Mouse (Mus musculus): ENCODE data around the gene Rps6ka1. TPM values are rescaled to one million over a fixed set of nuclear protein-coding genes. Genes with fewer than 3 reads are reported as not detected.
"Not testable (repeated sequence)": the region's sequence is repeated elsewhere in the genome, so short reads cannot be mapped to it uniquely, and the experiment has no call there.

Gene Rps6ka1
- total and polyA plus RNA-seq, 2 experiments from 2014 or later = 20.4 to 30.9 TPM

DNA sequence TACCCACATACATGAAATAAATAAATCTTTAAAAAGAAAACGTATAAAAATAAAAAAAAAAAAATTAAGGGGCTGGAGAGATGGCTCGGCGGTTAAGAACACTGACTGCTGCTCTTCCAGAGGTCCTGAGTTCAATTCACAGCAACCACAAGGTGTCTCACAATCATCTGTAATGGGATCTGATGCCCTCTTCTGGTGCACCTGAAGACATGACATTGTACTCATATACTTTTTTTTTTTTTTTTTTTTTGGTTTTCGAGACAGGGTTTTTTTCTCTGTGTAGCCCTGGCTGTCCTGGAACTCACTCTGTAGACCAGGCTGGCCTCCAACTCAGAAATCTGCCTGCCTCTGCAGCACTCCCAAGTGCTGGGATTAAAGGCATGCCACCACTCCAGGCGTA lies 18.7 kb upstream of the Rps6ka1 start:
- not testable (repeated sequence) for H3K4me1 ChIP-seq (ENCODE audit: insufficient read depth, low read length); H3K4me2 ChIP-seq (ENCODE audit: low read depth, low read length, poor library complexity, severe bottlenecking); H3K27ac ChIP-seq (ENCODE audit: low read depth, low read length); DNase-seq (ENCODE audit: low spot score); H3K36me3 ChIP-seq (ENCODE audit: insufficient read depth, low read length); H3K4me3 ChIP-seq (ENCODE audit: low read depth, low read length); H3K9ac ChIP-seq (replicated peaks; ENCODE audit: low read length, poor library complexity, severe bottlenecking); H3K27me3 ChIP-seq (ENCODE audit: insufficient read depth, low read length); H3K9me3 ChIP-seq (ENCODE audit: low read length); ATAC-seq (ENCODE audit: low FRiP score)
- WGBS = 92% methylated on average over 5 of the region's 5 CpGs
- TF ChIP-seq CTCF (IDR thresholded peaks at IDR 0.05) = peak; percentile 23; the same call in 1 of the 2 replicates

DNA sequence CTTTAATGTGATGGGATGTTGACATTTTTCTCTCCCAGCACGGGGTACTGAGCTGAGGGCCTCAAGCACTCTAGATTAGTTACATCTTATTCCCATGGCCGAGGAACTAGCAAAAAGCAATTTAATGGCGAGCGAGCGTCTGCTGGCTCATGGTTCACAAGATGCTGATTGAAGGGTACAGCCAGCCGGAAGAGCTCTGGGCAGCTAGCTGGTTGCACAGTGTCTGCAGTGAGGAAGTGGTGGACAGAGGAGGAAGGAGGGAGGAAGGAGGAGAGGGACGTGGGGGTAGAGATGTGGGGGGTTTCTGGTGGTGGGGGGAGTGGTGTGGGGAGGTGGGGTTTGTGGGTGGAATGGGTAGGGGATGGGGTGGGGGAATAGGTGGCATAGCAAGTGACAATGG lies 17.6 kb upstream of the Rps6ka1 start:
- Histone ChIP-seq H3K27me3 (ENCODE audit: insufficient read depth, low read length) (no peaks in the 10 kb centered on the region), H3K27ac (ENCODE audit: low read depth, low read length) (no peak overlapping the region), H3K9me3 (ENCODE audit: low read length) (no peaks in the 10 kb centered on the region), H3K4me1 (ENCODE audit: insufficient read depth, low read length) (no peaks in the 10 kb centered on the region), H3K4me2 (ENCODE audit: low read depth, low read length, poor library complexity, severe bottlenecking) (no peak overlapping the region), H3K36me3 (ENCODE audit: insufficient read depth, low read length) (no peaks in the 10 kb centered on the region), H3K9ac (replicated peaks; ENCODE audit: low read length, poor library complexity, severe bottlenecking) (no peak overlapping the region), H3K4me3 (ENCODE audit: low read depth, low read length) (no peak overlapping the region)
- ATAC-seq (ENCODE audit: low FRiP score) = no peak
- WGBS = 76% methylated on average over 7 of the region's 7 CpGs
- no peak for DNase-seq (ENCODE audit: low spot score)
- no peak for TF ChIP-seq CTCF (IDR thresholded peaks at IDR 0.05)

DNA sequence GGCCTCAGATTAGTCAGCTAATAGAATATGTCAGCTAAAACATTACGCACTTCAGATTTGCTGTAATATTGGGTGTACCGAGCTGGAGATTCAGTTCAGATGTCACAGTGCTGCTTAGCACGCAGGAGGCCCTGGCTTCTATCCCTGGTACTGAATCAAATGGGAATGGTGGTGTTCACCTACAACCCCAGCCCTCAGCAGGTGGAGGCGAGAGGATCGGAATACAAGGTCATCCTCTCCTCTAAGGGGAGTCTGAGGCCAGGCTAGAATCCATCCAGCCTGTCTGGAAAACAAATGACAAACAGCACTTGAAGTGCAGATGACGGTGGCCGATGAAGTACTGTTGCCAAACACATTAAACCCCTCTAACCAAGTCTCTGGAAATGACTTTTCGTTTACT lies 16.7 kb upstream of the Rps6ka1 start:
- H3K27me3 ChIP-seq (ENCODE audit: insufficient read depth, low read length) = no peaks in the 10 kb centered on the region
- ATAC-seq (ENCODE audit: low FRiP score) (no peak), DNase-seq (ENCODE audit: low spot score) (no peak)
- H3K4me2 ChIP-seq (ENCODE audit: low read depth, low read length, poor library complexity, severe bottlenecking) = no peak overlapping the region
- H3K9ac ChIP-seq (replicated peaks; ENCODE audit: low read length, poor library complexity, severe bottlenecking) = no peak overlapping the region
- no peaks in the 10 kb centered on the region for H3K9me3 ChIP-seq (ENCODE audit: low read length)
- no peak overlapping the region for H3K4me3 ChIP-seq (ENCODE audit: low read depth, low read length)
- H3K4me1 ChIP-seq (ENCODE audit: insufficient read depth, low read length) = no peaks in the 10 kb centered on the region
- WGBS = 81% methylated on average over 8 of the region's 8 CpGs
- H3K36me3 ChIP-seq (ENCODE audit: insufficient read depth, low read length) = no peaks in the 10 kb centered on the region
- no peak for TF ChIP-seq CTCF (IDR thresholded peaks at IDR 0.05)
- H3K27ac ChIP-seq (ENCODE audit: low read depth, low read length) = no peak overlapping the region

DNA sequence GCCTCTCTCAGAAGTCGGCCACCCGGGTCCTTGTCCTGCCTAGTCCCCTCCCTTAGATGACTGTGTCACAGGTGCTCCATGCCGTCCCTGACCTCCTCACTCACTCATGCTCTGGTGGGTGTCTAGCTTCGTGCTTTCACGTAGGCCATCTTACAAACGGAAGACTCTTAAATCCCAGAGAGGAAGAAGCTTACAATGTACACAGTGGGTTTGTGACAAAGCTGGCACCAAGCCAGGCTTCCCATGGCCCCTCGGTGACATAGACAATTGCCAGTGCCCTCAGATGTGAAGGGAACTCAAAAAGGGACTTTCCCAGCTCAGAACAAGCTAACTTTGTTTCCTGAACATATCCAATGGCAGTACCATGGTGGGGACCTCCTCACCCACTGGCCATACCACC lies 15.8 kb upstream of the Rps6ka1 start:
- H3K27me3 ChIP-seq (ENCODE audit: insufficient read depth, low read length) = no peaks in the 10 kb centered on the region
- H3K9me3 ChIP-seq (ENCODE audit: low read length) = no peaks in the 10 kb centered on the region
- no peak overlapping the region for H3K27ac ChIP-seq (ENCODE audit: low read depth, low read length)
- no peaks in the 10 kb centered on the region for H3K4me1 ChIP-seq (ENCODE audit: insufficient read depth, low read length)
- ATAC-seq (ENCODE audit: low FRiP score) = no peak
- no peak overlapping the region for H3K4me2 ChIP-seq (ENCODE audit: low read depth, low read length, poor library complexity, severe bottlenecking)
- no peak overlapping the region for H3K9ac ChIP-seq (replicated peaks; ENCODE audit: low read length, poor library complexity, severe bottlenecking)
- DNase-seq (ENCODE audit: low spot score) = no peak
- WGBS = 57% methylated on average over 7 of the region's 7 CpGs
- H3K4me3 ChIP-seq (ENCODE audit: low read depth, low read length) = no peak overlapping the region
- no peak for TF ChIP-seq CTCF (IDR thresholded peaks at IDR 0.05)
- no peaks in the 10 kb centered on the region for H3K36me3 ChIP-seq (ENCODE audit: insufficient read depth, low read length)

DNA sequence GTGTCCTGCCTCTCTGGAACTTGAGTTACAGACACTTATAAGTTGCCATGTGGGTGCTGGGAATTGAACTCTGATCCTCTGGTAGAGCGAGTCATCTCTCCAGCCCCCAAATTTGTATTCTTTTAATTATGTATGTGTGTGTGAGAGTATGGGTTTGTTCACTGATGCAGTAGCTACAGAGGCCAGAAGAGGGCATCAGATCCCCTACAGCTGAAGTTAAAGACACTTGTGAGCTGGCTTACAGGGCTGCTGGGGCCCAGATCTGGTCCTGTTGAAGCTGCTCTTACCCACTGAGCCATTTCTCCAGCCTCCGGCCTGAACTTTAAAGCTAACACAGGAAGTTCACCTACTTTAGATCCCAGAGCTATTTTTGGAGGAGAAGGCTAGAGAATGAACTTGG lies 14.9 kb upstream of the Rps6ka1 start:
- Histone ChIP-seq H3K9me3 (ENCODE audit: low read length) (no peaks in the 10 kb centered on the region), H3K4me3 (ENCODE audit: low read depth, low read length) (no peak overlapping the region), H3K4me1 (ENCODE audit: insufficient read depth, low read length) (no peaks in the 10 kb centered on the region), H3K9ac (replicated peaks; ENCODE audit: low read length, poor library complexity, severe bottlenecking) (no peak overlapping the region), H3K27ac (ENCODE audit: low read depth, low read length) (no peak overlapping the region), H3K4me2 (ENCODE audit: low read depth, low read length, poor library complexity, severe bottlenecking) (no peak overlapping the region), H3K36me3 (ENCODE audit: insufficient read depth, low read length) (no peaks in the 10 kb centered on the region), H3K27me3 (ENCODE audit: insufficient read depth, low read length) (no peaks in the 10 kb centered on the region)
- DNase-seq (ENCODE audit: low spot score) (no peak), ATAC-seq (ENCODE audit: low FRiP score) (no peak)
- WGBS = 93% methylated on average over 2 of the region's 2 CpGs
- peak; percentile 22 for TF ChIP-seq CTCF (IDR thresholded peaks at IDR 0.05)

DNA sequence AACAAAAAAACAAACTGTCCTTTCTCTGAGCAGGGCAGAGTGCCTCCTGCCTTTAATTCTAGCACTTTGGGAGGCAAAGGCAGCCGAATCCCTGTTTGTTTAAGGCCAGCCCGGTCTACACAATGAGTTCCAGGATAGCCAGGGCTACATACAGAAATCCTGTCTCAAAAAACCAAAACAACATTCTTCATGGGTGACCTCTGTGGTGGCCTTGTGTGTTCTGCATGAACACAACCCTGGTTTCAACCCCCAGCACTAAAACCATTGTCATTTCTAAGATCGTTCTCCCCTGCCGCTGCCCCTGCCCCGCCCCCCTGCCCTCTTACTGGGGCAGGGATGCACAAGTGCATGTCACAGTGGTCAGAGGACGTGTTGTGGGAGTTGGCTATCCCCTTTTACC lies 13.3 kb upstream of the Rps6ka1 start:
- Histone ChIP-seq H3K4me3 (ENCODE audit: low read depth, low read length) (no peak overlapping the region), H3K4me1 (ENCODE audit: insufficient read depth, low read length) (no peaks in the 10 kb centered on the region), H3K9me3 (ENCODE audit: low read length) (no peaks in the 10 kb centered on the region), H3K36me3 (ENCODE audit: insufficient read depth, low read length) (no peaks in the 10 kb centered on the region), H3K9ac (replicated peaks; ENCODE audit: low read length, poor library complexity, severe bottlenecking) (no peak overlapping the region), H3K4me2 (ENCODE audit: low read depth, low read length, poor library complexity, severe bottlenecking) (no peak overlapping the region), H3K27me3 (ENCODE audit: insufficient read depth, low read length) (no peaks in the 10 kb centered on the region), H3K27ac (ENCODE audit: low read depth, low read length) (no peak overlapping the region)
- ATAC-seq (ENCODE audit: low FRiP score) (no peak), DNase-seq (ENCODE audit: low spot score) (no peak)
- no peak for TF ChIP-seq CTCF (IDR thresholded peaks at IDR 0.05)
- WGBS = 81% methylated on average over 6 of the region's 6 CpGs

All from midbrain, postnatal 0 days (tissue).